Mouse (Mus musculus): ENCODE data around the gene Plcg1. TPM values are rescaled to one million over a fixed set of nuclear protein-coding genes. Genes with fewer than 3 reads are reported as not detected.

Gene Plcg1
- total and polyA plus RNA-seq, 2 experiments from 2014 or later: 21.6 to 53.4 TPM

- TF ChIP-seq CTCF (IDR thresholded peaks at IDR 0.05; ENCODE audit: low read depth): no peak
- TF ChIP-seq EP300 (IDR thresholded peaks at IDR 0.05; ENCODE audit: low read depth): no peak
- Histone ChIP-seq H3K4me2 (ENCODE audit: low read depth, low read length) (no peak overlapping the region), H3K27me3 (ENCODE audit: control insufficient read depth, insufficient read depth, low read length) (no peaks in the 10 kb centered on the region), H3K27ac (ENCODE audit: low read depth) (no peak overlapping the region), H3K4me3 (ENCODE audit: low read depth, low read length) (no peak overlapping the region), H3K4me1 (ENCODE audit: control insufficient read depth, insufficient read depth) (no peaks in the 10 kb centered on the region), H3K36me3 (replicated peaks; ENCODE audit: control insufficient read depth, insufficient read depth, low read length) (peaks cover 52% of the 10 kb centered on the region), H3K9ac (replicated peaks; ENCODE audit: low read depth, low read length) (no peak overlapping the region), H3K9me3 (replicated peaks; ENCODE audit: control insufficient read depth, low read length) (no peaks in the 10 kb centered on the region)
- 81% methylated on average over 5 of the region's 5 CpGs for WGBS
- ATAC-seq (ENCODE audit: insufficient read depth, low read depth) (no peak), DNase-seq (ENCODE audit: low spot score) (no peak)
These were observed 6.6 kb upstream of the Plcg1 start for GRCm38 (mm10) chr2:160724536-160724935.

GRCm38 (mm10) chr2:160725877-160726864, 4.9 kb upstream of the Plcg1 start:
- DNase-seq (ENCODE audit: low spot score) (no peak), ATAC-seq (ENCODE audit: insufficient read depth, low read depth) (no peak)
- Histone ChIP-seq H3K36me3 (replicated peaks; ENCODE audit: control insufficient read depth, insufficient read depth, low read length) (peaks cover 36% of the 10 kb centered on the region), H3K27ac (ENCODE audit: low read depth) (no peak overlapping the region), H3K4me2 (ENCODE audit: low read depth, low read length) (no peak overlapping the region), H3K4me1 (ENCODE audit: control insufficient read depth, insufficient read depth) (no peaks in the 10 kb centered on the region; the same call in 1 of the 2 replicates), H3K4me3 (ENCODE audit: low read depth, low read length) (no peak overlapping the region), H3K27me3 (ENCODE audit: control insufficient read depth, insufficient read depth, low read length) (no peaks in the 10 kb centered on the region), H3K9me3 (replicated peaks; ENCODE audit: control insufficient read depth, low read length) (no peaks in the 10 kb centered on the region), H3K9ac (replicated peaks; ENCODE audit: low read depth, low read length) (no peak overlapping the region)
- 74% methylated on average over 6 of the region's 6 CpGs for WGBS
- TF ChIP-seq CTCF (IDR thresholded peaks at IDR 0.05; ENCODE audit: low read depth) (no peak; the same call in 1 of the 2 replicates), EP300 (IDR thresholded peaks at IDR 0.05; ENCODE audit: low read depth) (no peak)

GRCm38 (mm10) chr2:160728972-160729371, 2.1 kb upstream of the Plcg1 start:
- no peak overlapping the region for H3K9ac ChIP-seq (replicated peaks; ENCODE audit: low read depth, low read length)
- 91% methylated on average over 3 of the region's 3 CpGs for WGBS
- H3K4me2 ChIP-seq (ENCODE audit: low read depth, low read length): no peak overlapping the region
- no peak overlapping the region for H3K4me3 ChIP-seq (ENCODE audit: low read depth, low read length)
- peaks cover 11% of the 10 kb centered on the region for H3K36me3 ChIP-seq (replicated peaks; ENCODE audit: control insufficient read depth, insufficient read depth, low read length)
- TF ChIP-seq CTCF (IDR thresholded peaks at IDR 0.05; ENCODE audit: low read depth): no peak
- no peak for TF ChIP-seq EP300 (IDR thresholded peaks at IDR 0.05; ENCODE audit: low read depth)
- peaks cover 21% of the 10 kb centered on the region for H3K4me1 ChIP-seq (ENCODE audit: control insufficient read depth, insufficient read depth)
- ATAC-seq (ENCODE audit: insufficient read depth, low read depth): no peak
- no peaks in the 10 kb centered on the region for H3K27me3 ChIP-seq (ENCODE audit: control insufficient read depth, insufficient read depth, low read length)
- H3K9me3 ChIP-seq (replicated peaks; ENCODE audit: control insufficient read depth, low read length): no peaks in the 10 kb centered on the region
- DNase-seq (ENCODE audit: low spot score): no peak
- no peak overlapping the region for H3K27ac ChIP-seq (ENCODE audit: low read depth)

- H3K9me3 ChIP-seq (replicated peaks; ENCODE audit: control insufficient read depth, low read length): no peaks in the 10 kb centered on the region
- no peak overlapping the region for H3K4me2 ChIP-seq (ENCODE audit: low read depth, low read length)
- ATAC-seq (ENCODE audit: insufficient read depth, low read depth): no peak
- H3K27me3 ChIP-seq (ENCODE audit: control insufficient read depth, insufficient read depth, low read length): no peaks in the 10 kb centered on the region
- DNase-seq (ENCODE audit: low spot score): no peak
- no peak overlapping the region for H3K9ac ChIP-seq (replicated peaks; ENCODE audit: low read depth, low read length)
- H3K36me3 ChIP-seq (replicated peaks; ENCODE audit: control insufficient read depth, insufficient read depth, low read length): peaks cover 7% of the 10 kb centered on the region; the same call in 1 of the 2 replicates
- WGBS: 65% methylated on average over 2 of the region's 2 CpGs
- no peak overlapping the region for H3K4me3 ChIP-seq (ENCODE audit: low read depth, low read length)
- TF ChIP-seq EP300 (IDR thresholded peaks at IDR 0.05; ENCODE audit: low read depth) (no peak), CTCF (IDR thresholded peaks at IDR 0.05; ENCODE audit: low read depth) (no peak)
- peaks cover 25% of the 10 kb centered on the region for H3K4me1 ChIP-seq (ENCODE audit: control insufficient read depth, insufficient read depth)
- no peak overlapping the region for H3K27ac ChIP-seq (ENCODE audit: low read depth)
These were observed 1.7 kb upstream of the Plcg1 start for GRCm38 (mm10) chr2:160729436-160729835.

GRCm38 (mm10) chr2:160729851-160730796, 976 bp upstream of the Plcg1 start:
- Histone ChIP-seq H3K9me3 (replicated peaks; ENCODE audit: control insufficient read depth, low read length) (no peaks in the 10 kb centered on the region), H3K4me2 (ENCODE audit: low read depth, low read length) (peak overlapping the region; percentile 91), H3K4me3 (ENCODE audit: low read depth, low read length) (peak overlapping the region; percentile 81), H3K36me3 (replicated peaks; ENCODE audit: control insufficient read depth, insufficient read depth, low read length) (peaks cover 7% of the 10 kb centered on the region; the same call in 1 of the 2 replicates), H3K27me3 (ENCODE audit: control insufficient read depth, insufficient read depth, low read length) (no peaks in the 10 kb centered on the region), H3K4me1 (ENCODE audit: control insufficient read depth, insufficient read depth) (peaks cover 32% of the 10 kb centered on the region), H3K9ac (replicated peaks; ENCODE audit: low read depth, low read length) (peak overlapping the region; percentile 88), H3K27ac (ENCODE audit: low read depth) (no peak overlapping the region)
- DNase-seq (ENCODE audit: low spot score): peak; percentile 46
- WGBS: 25% methylated on average over 17 of the region's 17 CpGs
- TF ChIP-seq EP300 (IDR thresholded peaks at IDR 0.05; ENCODE audit: low read depth) (no peak), CTCF (IDR thresholded peaks at IDR 0.05; ENCODE audit: low read depth) (peak; percentile 59)
- no peak for ATAC-seq (ENCODE audit: insufficient read depth, low read depth)

All from heart, postnatal 0 days (tissue).